Mouse (Mus musculus) liver, adult 2 months (tissue): ENCODE results near the gene Galr2.

ENCODE experiments used
- CTCF ChIP-seq: fragments of 200-500 bp; IDR thresholded peaks from 2 replicates; pipeline ENCODE4 v1.5.1; 2011; ENCODE audit warnings: low read depth, low read length, control low read depth
- POLR2A ChIP-seq: fragments of 200-500 bp; IDR thresholded peaks from 2 replicates; pipeline ENCODE4 v1.6.1; 2011; ENCODE audit warnings: low read length, control low read depth; ENCODE audit not compliant: insufficient read depth; ENCODE audit errors: extremely low read depth

GRCm38 (mm10) chr11:116298621-116299020 is 17.9 kb downstream of the Galr2 start:
- TF ChIP-seq CTCF = no peak
- TF ChIP-seq POLR2A = no peak
